Mouse (Mus musculus): ENCODE measurements around the gene Eif4g1. TPM values are rescaled to one million over a fixed set of nuclear protein-coding genes. Genes with fewer than 3 reads are reported as not detected.

Eif4g1 gene
- polyA plus RNA-seq, 1 experiment: 340 TPM

GRCm38 (mm10) chr16:20701316-20701715, 33.2 kb downstream of the Eif4g1 start:
- TF ChIP-seq CTCF (IDR thresholded peaks at IDR 0.05; ENCODE audit: extremely low read depth, insufficient read length, insufficient replicate concordance, low read depth, low read length) (no peak), POLR2A (IDR thresholded peaks at IDR 0.05; ENCODE audit: low read depth, low read length) (no peak)
- peaks cover 18% of the 10 kb centered on the region for H3K36me3 ChIP-seq (ENCODE audit: control insufficient read depth, insufficient read depth, low read length)
- H3K4me3 ChIP-seq (ENCODE audit: low read depth, low read length): no peak overlapping the region
- WGBS: 85% methylated on average over 7 of the region's 7 CpGs
- H3K27ac ChIP-seq (ENCODE audit: insufficient read depth, low read depth, low read length): no peak overlapping the region
- peaks cover 3% of the 10 kb centered on the region for H3K27me3 ChIP-seq (ENCODE audit: control insufficient read depth, insufficient read depth, low read length)
- no peaks in the 10 kb centered on the region for H3K4me1 ChIP-seq (ENCODE audit: control insufficient read depth, insufficient read depth, insufficient read length, low read length)

GRCm38 (mm10) chr16:20701729-20702521, 33.8 kb downstream of the Eif4g1 start:
- Histone ChIP-seq H3K4me1 (ENCODE audit: control insufficient read depth, insufficient read depth, insufficient read length, low read length) (no peaks in the 10 kb centered on the region), H3K27ac (ENCODE audit: insufficient read depth, low read depth, low read length) (no peak overlapping the region), H3K36me3 (ENCODE audit: control insufficient read depth, insufficient read depth, low read length) (peaks cover 21% of the 10 kb centered on the region), H3K27me3 (ENCODE audit: control insufficient read depth, insufficient read depth, low read length) (no peaks in the 10 kb centered on the region; the same call in 1 of the 2 replicates), H3K4me3 (ENCODE audit: low read depth, low read length) (no peak overlapping the region)
- WGBS: 70% methylated on average over 12 of the region's 12 CpGs
- TF ChIP-seq CTCF (IDR thresholded peaks at IDR 0.05; ENCODE audit: extremely low read depth, insufficient read length, insufficient replicate concordance, low read depth, low read length): no peak
- TF ChIP-seq POLR2A (IDR thresholded peaks at IDR 0.05; ENCODE audit: low read depth, low read length): no peak

DNA sequence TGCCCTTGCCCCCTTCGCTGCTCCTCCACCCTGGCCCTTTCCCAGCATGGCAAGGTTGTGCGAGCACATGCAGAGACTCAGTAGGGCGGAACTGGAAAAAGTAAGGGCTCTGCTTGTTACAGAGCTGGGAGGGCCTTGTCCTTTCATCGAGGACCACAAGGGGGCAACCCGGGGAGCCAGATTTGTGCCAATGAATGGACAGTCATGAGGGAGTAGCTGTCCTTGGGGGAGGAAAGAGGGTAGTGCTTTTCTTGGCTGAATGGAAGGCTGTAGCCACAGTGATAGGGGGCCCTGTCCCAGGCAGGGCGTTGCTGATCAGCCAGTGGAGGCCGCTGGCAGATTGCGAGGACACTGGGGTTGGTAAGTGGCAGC, 34.4 kb downstream of the Eif4g1 start:
- Histone ChIP-seq H3K27me3 (ENCODE audit: control insufficient read depth, insufficient read depth, low read length) (no peaks in the 10 kb centered on the region), H3K4me3 (ENCODE audit: low read depth, low read length) (no peak overlapping the region), H3K36me3 (ENCODE audit: control insufficient read depth, insufficient read depth, low read length) (peaks cover 27% of the 10 kb centered on the region), H3K27ac (ENCODE audit: insufficient read depth, low read depth, low read length) (no peak overlapping the region), H3K4me1 (ENCODE audit: control insufficient read depth, insufficient read depth, insufficient read length, low read length) (no peaks in the 10 kb centered on the region)
- TF ChIP-seq CTCF (IDR thresholded peaks at IDR 0.05; ENCODE audit: extremely low read depth, insufficient read length, insufficient replicate concordance, low read depth, low read length) (peak; percentile 63; the same call in 1 of the 2 replicates), POLR2A (IDR thresholded peaks at IDR 0.05; ENCODE audit: low read depth, low read length) (no peak)
- 32% methylated on average over 8 of the region's 8 CpGs for WGBS

DNA sequence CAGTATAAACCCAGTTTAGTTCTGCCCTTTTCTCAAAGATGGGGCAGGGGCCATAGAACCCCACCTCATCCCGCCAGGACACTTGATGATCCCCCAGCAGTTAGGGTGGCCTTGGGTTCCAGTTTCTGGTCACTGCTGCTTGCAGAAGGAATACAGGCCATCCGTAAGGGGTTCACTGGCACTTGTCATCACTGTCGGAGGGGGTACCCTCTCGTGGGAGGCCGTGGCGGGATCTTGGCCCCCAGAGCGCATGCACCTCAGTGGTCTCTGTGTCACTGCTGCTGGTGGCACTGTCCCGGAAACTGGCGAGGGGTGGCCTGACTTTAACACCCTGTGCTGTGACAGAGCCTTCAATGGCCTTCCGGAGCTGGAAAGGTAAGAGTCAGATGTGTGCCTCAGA, 35.0 kb downstream of the Eif4g1 start:
- Histone ChIP-seq H3K4me1 (ENCODE audit: control insufficient read depth, insufficient read depth, insufficient read length, low read length) (no peaks in the 10 kb centered on the region), H3K27me3 (ENCODE audit: control insufficient read depth, insufficient read depth, low read length) (no peaks in the 10 kb centered on the region), H3K36me3 (ENCODE audit: control insufficient read depth, insufficient read depth, low read length) (peaks cover 32% of the 10 kb centered on the region), H3K27ac (ENCODE audit: insufficient read depth, low read depth, low read length) (no peak overlapping the region), H3K4me3 (ENCODE audit: low read depth, low read length) (no peak overlapping the region)
- no peak for TF ChIP-seq POLR2A (IDR thresholded peaks at IDR 0.05; ENCODE audit: low read depth, low read length)
- no peak for TF ChIP-seq CTCF (IDR thresholded peaks at IDR 0.05; ENCODE audit: extremely low read depth, insufficient read length, insufficient replicate concordance, low read depth, low read length)
- 94% methylated on average over 10 of the region's 10 CpGs for WGBS

- Histone ChIP-seq H3K27ac (ENCODE audit: insufficient read depth, low read depth, low read length) (no peak overlapping the region), H3K27me3 (ENCODE audit: control insufficient read depth, insufficient read depth, low read length) (no peaks in the 10 kb centered on the region), H3K4me3 (ENCODE audit: low read depth, low read length) (no peak overlapping the region), H3K4me1 (ENCODE audit: control insufficient read depth, insufficient read depth, insufficient read length, low read length) (no peaks in the 10 kb centered on the region), H3K36me3 (ENCODE audit: control insufficient read depth, insufficient read depth, low read length) (peaks cover 40% of the 10 kb centered on the region)
- TF ChIP-seq POLR2A (IDR thresholded peaks at IDR 0.05; ENCODE audit: low read depth, low read length): no peak
- no peak for TF ChIP-seq CTCF (IDR thresholded peaks at IDR 0.05; ENCODE audit: extremely low read depth, insufficient read length, insufficient replicate concordance, low read depth, low read length)
- 84% methylated on average over 6 of the region's 6 CpGs for WGBS
Observed at GRCm38 (mm10) chr16:20703699-20704400, 35.7 kb downstream of the Eif4g1 start.

DNA sequence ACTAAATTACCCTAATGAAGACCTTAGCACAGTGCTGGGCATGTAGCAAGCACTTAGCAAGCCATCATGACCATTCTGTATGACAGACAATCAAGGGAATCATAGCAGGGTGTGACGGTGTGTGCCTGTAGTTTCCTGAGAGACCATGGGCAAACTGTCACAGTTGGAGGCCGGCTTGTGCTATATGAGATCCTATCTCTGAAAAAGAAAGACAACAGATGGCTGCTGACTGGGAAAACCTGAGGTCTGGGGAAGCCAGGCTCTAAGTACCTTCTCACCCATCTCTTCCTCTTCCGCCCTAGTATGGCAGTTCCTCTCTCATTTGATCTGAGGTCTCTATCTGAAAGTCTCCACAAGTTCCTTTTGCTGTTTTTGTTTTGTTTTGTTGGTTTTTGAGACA, 37.7 kb downstream of the Eif4g1 start:
- H3K4me3 ChIP-seq (ENCODE audit: low read depth, low read length): no peak overlapping the region
- TF ChIP-seq CTCF (IDR thresholded peaks at IDR 0.05; ENCODE audit: extremely low read depth, insufficient read length, insufficient replicate concordance, low read depth, low read length) (no peak), POLR2A (IDR thresholded peaks at IDR 0.05; ENCODE audit: low read depth, low read length) (no peak)
- H3K27ac ChIP-seq (ENCODE audit: insufficient read depth, low read depth, low read length): no peak overlapping the region
- H3K36me3 ChIP-seq (ENCODE audit: control insufficient read depth, insufficient read depth, low read length): peaks cover 54% of the 10 kb centered on the region
- no peaks in the 10 kb centered on the region for H3K27me3 ChIP-seq (ENCODE audit: control insufficient read depth, insufficient read depth, low read length)
- 88% methylated on average over 3 of the region's 3 CpGs for WGBS
- H3K4me1 ChIP-seq (ENCODE audit: control insufficient read depth, insufficient read depth, insufficient read length, low read length): no peaks in the 10 kb centered on the region; the same call in 1 of the 2 replicates

GRCm38 (mm10) chr16:20706407-20707055, 38.4 kb downstream of the Eif4g1 start:
- peaks cover 60% of the 10 kb centered on the region for H3K36me3 ChIP-seq (ENCODE audit: control insufficient read depth, insufficient read depth, low read length)
- no peak for TF ChIP-seq POLR2A (IDR thresholded peaks at IDR 0.05; ENCODE audit: low read depth, low read length)
- no peak for TF ChIP-seq CTCF (IDR thresholded peaks at IDR 0.05; ENCODE audit: extremely low read depth, insufficient read length, insufficient replicate concordance, low read depth, low read length)
- WGBS: 89% methylated on average over 2 of the region's 2 CpGs

More at GRCm38 (mm10) chr16:20706407-20707055, 38.4 kb downstream of the Eif4g1 start:
- Histone ChIP-seq H3K27me3 (ENCODE audit: control insufficient read depth, insufficient read depth, low read length) (no peaks in the 10 kb centered on the region), H3K27ac (ENCODE audit: insufficient read depth, low read depth, low read length) (no peak overlapping the region), H3K4me1 (ENCODE audit: control insufficient read depth, insufficient read depth, insufficient read length, low read length) (no peaks in the 10 kb centered on the region; the same call in 1 of the 2 replicates), H3K4me3 (ENCODE audit: low read depth, low read length) (no peak overlapping the region)
